Mouse (Mus musculus) limb, embryonic 15.5 days (tissue): ENCODE results near the gene Rubcnl. TPM values are rescaled to one million over a fixed set of nuclear protein-coding genes. Genes with fewer than 3 reads are reported as not detected.

Experiments
- ATAC-seq: fragments of 200-750 bp; cut with Nextera tagmentation; 2 replicates; pipeline ENCODE4 v1.8.0; 2017; ENCODE audit warnings: low read depth, moderate TSS enrichment; ENCODE audit not compliant: insufficient number of reproducible peaks, low FRiP score, low TSS enrichment
- H3K27ac ChIP-seq: fragments of 300-500 bp; sonication (generic); 2 replicates; pipeline ENCODE4 v1.5.1; 2015; ENCODE audit warnings: moderate library complexity, mild to moderate bottlenecking, inconsistent platforms
- H3K27me3 ChIP-seq: fragments of 300-500 bp; sonication (generic); 2 replicates; pipeline ENCODE4 v1.6.1; 2015; ENCODE audit warnings: inconsistent platforms
- H3K36me3 ChIP-seq: fragments of 300-500 bp; sonication (generic); 2 replicates; pipeline ENCODE4 v1.6.1; 2015; ENCODE audit warnings: inconsistent platforms
- H3K4me1 ChIP-seq: fragments of 300-500 bp; sonication (generic); 2 replicates; pipeline ENCODE4 v1.6.1; 2015; ENCODE audit warnings: inconsistent platforms
- H3K4me2 ChIP-seq: fragments of 300-500 bp; sonication (generic); 2 replicates; pipeline ENCODE4 v1.6.1; 2015; ENCODE audit warnings: mild to moderate bottlenecking, inconsistent platforms
- H3K4me3 ChIP-seq: fragments of 300-500 bp; sonication (generic); 2 replicates; pipeline ENCODE4 v1.5.1; 2015; ENCODE audit warnings: mild to moderate bottlenecking, inconsistent platforms
- H3K9ac ChIP-seq: fragments of 300-500 bp; sonication (generic); 2 replicates; pipeline ENCODE4 v1.6.1; 2015; ENCODE audit warnings: inconsistent platforms
- H3K9me3 ChIP-seq: fragments of 300-500 bp; sonication (generic); 2 replicates; pipeline ENCODE4 v1.6.1; 2016; ENCODE audit warnings: inconsistent platforms
- WGBS: fragments of 180-500 bp; shearing (Covaris S2); methylation state at CpG from one replicate; pipeline ENCODE4 v1.1.7; 2015; 5-methylcytosine and 5-hydroxymethylcytosine counted together
- polyA plus RNA-seq: library from polyadenylated mRNA; unstranded; fragments of >200 nt; fragmentation: Nextera tagmentation; extraction: Ambion mirVana; gene quantifications from 2 replicates; pipeline ENCODE4 v1.2.1, GENCODE M21; 2015

The Rubcnl gene
- polyA plus RNA-seq, 1 experiment from 2014 or later: 1.3 TPM

DNA sequence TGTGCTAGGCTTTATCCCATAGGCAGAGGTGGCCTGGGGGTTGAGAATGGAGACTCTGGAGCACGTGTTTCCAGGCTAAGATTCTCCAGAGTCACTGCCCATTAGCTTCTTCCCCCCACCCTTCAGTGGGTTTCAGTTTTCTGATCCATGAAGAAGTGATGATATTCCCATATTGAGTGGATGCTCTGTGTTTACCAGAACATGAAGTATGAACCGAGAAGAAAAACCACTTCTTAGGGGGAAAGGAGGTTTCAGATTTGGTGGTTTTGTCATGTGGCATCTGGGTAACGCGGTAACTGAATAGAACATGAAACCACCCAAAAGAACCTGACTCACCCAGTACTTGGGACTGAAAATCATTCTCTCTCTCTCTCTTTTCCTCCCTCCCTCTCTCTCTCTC, 3.0 kb downstream of the Rubcnl start:
- H3K4me1 ChIP-seq: peaks cover 5% of the 10 kb centered on the region; the same call in 1 of the 2 replicates
- WGBS: 71% methylated on average over 4 of the region's 4 CpGs
- H3K9ac ChIP-seq: no peak overlapping the region
- H3K9me3 ChIP-seq: no peaks in the 10 kb centered on the region
- H3K27me3 ChIP-seq: no peaks in the 10 kb centered on the region
- no peak overlapping the region for H3K4me3 ChIP-seq
- no peaks in the 10 kb centered on the region for H3K36me3 ChIP-seq
- no peak for ATAC-seq
- H3K4me2 ChIP-seq: no peak overlapping the region
- no peak overlapping the region for H3K27ac ChIP-seq

DNA sequence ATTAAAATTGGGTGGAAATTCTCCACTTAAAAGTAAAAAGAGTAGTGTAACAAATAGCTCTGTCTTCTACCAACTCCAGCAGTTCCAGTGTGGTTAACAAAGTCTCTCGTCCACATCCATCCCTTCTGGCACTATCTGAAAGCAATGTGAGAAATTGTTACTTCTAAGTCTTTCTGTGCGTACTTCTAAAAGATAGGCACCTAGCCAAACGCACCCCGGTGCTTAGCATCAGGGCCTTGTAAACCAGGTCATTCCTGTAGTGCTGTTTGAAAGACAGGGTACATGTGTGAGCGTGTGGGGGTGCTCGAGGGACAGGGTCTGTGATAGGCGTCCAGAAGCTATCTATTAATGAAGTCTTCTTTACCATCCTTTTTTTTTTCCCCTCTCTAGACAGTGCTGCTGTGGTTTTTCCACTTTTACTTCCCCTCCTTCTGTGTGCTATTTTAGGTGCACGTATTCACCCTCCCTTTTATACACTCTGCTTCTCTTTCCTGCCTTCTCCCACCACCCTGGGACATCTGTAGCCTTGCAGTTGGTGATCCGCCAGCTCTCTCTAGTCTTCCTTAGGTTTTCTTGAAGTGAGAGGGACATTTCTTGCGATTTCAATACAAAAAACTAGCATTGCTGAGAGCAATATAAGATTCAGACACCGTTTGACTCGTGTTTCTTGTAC, 4.9 kb downstream of the Rubcnl start:
- H3K4me2 ChIP-seq: no peak overlapping the region
- no peaks in the 10 kb centered on the region for H3K36me3 ChIP-seq
- no peaks in the 10 kb centered on the region for H3K9me3 ChIP-seq
- no peak overlapping the region for H3K27ac ChIP-seq
- peaks cover 5% of the 10 kb centered on the region; the same call in 1 of the 2 replicates for H3K4me1 ChIP-seq
- no peaks in the 10 kb centered on the region for H3K27me3 ChIP-seq
- WGBS: 66% methylated on average over 12 of the region's 12 CpGs
- no peak for ATAC-seq
- H3K4me3 ChIP-seq: no peak overlapping the region
- no peak overlapping the region for H3K9ac ChIP-seq

DNA sequence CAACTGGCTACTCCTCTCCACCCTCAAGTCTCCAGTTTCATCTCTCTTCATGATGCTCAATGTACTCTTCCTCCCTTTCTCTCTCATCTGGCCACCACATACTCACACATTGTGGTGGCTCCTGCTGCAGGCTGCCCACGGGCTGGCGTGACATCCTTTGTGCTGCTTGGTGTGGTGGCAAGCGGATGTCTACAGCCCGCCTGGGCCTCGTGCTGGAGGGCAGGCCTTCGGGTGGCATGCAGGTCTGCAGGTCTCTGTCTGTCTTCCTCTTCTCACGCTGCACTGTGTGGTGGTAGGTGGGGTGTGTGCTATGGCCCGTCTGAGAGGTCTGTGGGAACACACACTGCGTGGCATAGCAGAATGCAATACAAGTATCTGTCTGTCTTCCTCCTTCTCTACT, 6.7 kb downstream of the Rubcnl start:
- Histone ChIP-seq H3K9ac (no peak overlapping the region), H3K4me3 (no peak overlapping the region), H3K27ac (no peak overlapping the region), H3K9me3 (no peaks in the 10 kb centered on the region), H3K36me3 (no peaks in the 10 kb centered on the region), H3K27me3 (no peaks in the 10 kb centered on the region), H3K4me2 (no peak overlapping the region), H3K4me1 (no peaks in the 10 kb centered on the region)
- ATAC-seq: no peak
- WGBS: 86% methylated on average over 9 of the region's 9 CpGs

DNA sequence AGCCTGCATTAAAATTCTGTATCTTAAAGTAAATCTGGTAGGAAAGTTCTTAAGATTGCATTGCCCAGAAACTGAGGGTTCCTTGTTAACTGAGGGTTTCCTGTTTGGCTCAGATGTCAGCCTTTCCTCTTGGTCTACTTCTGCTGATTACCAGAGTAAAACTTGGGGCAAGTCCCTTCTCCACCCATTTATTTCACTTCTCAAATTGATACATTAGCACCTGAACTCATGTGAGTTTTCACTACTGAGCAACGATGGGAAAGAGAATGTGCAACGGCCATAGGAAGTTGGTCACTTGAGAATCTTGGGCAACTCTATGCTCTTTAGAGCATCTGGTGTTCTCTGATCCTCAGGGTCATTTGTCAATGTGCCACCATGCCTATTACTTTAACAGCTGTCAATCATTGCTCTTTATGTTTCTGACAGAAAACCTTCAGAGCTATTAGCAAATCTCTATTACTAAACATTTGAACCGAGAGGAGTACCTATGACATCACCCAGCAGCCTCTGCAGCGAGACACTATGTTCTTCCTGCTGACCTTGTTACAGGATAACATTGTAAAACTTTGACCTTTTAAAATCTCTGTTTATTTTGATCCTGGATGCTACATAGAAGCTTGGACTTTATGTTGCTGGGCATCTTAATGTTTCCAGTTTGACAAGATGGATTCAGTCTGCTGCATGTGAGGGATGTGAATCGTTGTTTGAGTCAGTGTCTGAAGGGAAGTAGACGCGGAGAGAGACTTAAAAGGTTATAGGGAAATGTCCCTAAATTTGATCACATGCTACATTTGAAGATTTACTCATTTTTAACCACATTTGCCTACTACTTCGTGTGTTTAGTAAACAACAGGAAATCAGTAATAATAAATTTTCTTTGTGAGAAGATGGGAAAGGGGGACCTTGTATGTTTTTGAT, 9.2 kb downstream of the Rubcnl start:
- H3K4me3 ChIP-seq: no peak overlapping the region
- H3K4me2 ChIP-seq: no peak overlapping the region
- WGBS: 78% methylated on average over 8 of the region's 8 CpGs
- H3K27ac ChIP-seq: no peak overlapping the region
- no peak overlapping the region for H3K9ac ChIP-seq
- H3K9me3 ChIP-seq: no peaks in the 10 kb centered on the region
- no peaks in the 10 kb centered on the region for H3K4me1 ChIP-seq
- no peak for ATAC-seq
- H3K36me3 ChIP-seq: no peaks in the 10 kb centered on the region
- no peaks in the 10 kb centered on the region for H3K27me3 ChIP-seq

DNA sequence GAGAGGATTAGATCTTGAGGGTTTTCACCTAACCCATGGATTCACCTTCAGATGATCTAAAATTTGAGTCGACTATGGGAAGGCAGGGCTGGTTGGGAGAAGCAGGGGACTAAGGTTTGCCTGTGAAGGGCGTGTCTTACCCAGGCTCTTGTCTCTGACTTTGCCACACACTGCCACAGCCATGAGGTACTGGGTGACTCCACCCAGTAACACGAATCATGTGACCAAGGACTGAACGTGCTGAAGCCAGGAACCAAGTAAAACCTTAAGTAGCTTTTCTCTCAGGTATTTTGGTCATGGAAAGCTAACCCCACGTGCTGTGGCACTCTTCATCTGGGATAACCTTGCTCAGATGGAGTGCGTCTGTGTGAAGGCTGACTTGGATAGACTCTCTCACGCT, 14.9 kb downstream of the Rubcnl start:
- no peak overlapping the region for H3K4me2 ChIP-seq
- no peaks in the 10 kb centered on the region for H3K4me1 ChIP-seq
- H3K27me3 ChIP-seq: no peaks in the 10 kb centered on the region
- H3K27ac ChIP-seq: no peak overlapping the region
- H3K4me3 ChIP-seq: no peak overlapping the region
- H3K36me3 ChIP-seq: no peaks in the 10 kb centered on the region
- no peak for ATAC-seq
- no peak overlapping the region for H3K9ac ChIP-seq
- 69% methylated on average over 7 of the region's 7 CpGs for WGBS
- H3K9me3 ChIP-seq: no peaks in the 10 kb centered on the region

DNA sequence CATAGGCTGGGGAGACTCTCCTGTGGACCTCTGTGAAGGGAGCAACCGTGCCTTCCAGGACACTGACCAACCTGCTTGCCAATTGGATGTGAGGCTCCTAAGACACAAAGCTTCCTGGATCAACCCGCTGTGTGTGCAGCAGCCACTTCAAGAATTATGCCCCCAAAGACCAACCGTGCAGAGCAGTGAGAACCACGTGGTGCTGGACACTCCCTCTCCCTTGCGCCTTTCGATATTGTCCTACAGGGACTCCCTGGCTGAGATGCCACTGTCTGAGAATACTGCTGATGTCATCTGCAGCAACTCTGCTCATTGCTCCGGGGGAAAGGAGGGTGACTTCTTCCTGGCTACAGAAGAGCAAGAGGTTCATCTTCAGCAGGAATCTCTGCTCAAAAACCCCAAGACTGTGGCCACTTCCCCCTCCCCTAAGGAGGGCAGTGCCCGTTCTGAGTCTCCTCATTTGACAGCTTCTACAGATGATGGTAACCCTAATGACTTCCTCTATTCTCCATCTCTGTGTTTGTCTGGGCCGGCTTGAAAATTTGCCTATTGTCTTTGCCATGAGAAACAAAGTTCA, 16.3 kb downstream of the Rubcnl start:
- Histone ChIP-seq H3K9me3 (no peaks in the 10 kb centered on the region), H3K4me2 (no peak overlapping the region), H3K4me3 (no peak overlapping the region), H3K36me3 (no peaks in the 10 kb centered on the region), H3K27me3 (no peaks in the 10 kb centered on the region), H3K9ac (no peak overlapping the region), H3K4me1 (no peaks in the 10 kb centered on the region), H3K27ac (no peak overlapping the region)
- WGBS: 80% methylated on average over 9 of the region's 9 CpGs
- no peak for ATAC-seq

DNA sequence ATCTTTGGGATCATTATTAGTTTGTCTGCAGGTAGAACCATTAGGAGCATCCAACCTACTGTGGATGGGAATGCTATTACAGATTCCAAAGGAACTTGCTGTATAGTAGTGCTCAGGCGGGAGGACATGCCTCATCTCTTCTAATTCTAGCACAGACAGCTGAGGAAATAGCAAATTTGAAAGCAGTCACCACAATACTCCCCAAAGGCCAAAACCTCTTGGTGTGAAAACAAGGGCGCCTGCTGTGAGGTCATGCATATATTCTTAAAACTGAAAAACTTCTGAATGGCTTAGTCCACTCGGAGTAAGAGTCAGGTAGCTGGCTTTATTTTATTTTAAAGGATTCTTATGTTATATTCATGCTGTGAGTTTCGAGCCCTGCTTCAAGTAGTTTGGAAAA, 16.9 kb downstream of the Rubcnl start:
- no peak overlapping the region for H3K9ac ChIP-seq
- H3K4me3 ChIP-seq: no peak overlapping the region
- no peaks in the 10 kb centered on the region for H3K9me3 ChIP-seq
- no peak overlapping the region for H3K4me2 ChIP-seq
- H3K4me1 ChIP-seq: no peaks in the 10 kb centered on the region
- no peaks in the 10 kb centered on the region for H3K27me3 ChIP-seq
- no peaks in the 10 kb centered on the region for H3K36me3 ChIP-seq
- ATAC-seq: no peak
- 74% methylated on average over 4 of the region's 4 CpGs for WGBS
- H3K27ac ChIP-seq: no peak overlapping the region

DNA sequence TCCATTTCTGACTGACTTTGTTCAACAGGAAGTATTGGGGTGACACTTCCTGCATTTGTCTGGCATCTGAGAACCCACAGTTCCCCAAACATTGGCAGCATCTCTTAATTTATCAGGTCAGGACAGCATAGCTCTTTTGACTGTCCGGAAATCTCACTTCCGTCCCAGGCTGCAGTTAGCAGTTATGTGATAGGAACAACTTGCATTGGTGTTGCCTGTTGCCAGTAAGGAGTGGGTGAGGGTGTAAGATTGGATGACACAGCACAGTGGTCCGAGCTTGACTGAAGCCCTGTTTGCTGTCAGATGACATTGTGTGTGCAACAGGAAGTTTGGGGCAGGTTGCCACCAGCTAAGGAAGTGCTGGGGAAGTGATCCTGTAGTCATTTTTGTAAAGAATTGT, 18.4 kb downstream of the Rubcnl start:
- H3K4me3 ChIP-seq: no peak overlapping the region
- H3K4me2 ChIP-seq: no peak overlapping the region
- H3K27ac ChIP-seq: no peak overlapping the region
- 82% methylated on average over 3 of the region's 3 CpGs for WGBS
- no peaks in the 10 kb centered on the region for H3K9me3 ChIP-seq
- H3K4me1 ChIP-seq: no peaks in the 10 kb centered on the region
- H3K9ac ChIP-seq: no peak overlapping the region
- H3K36me3 ChIP-seq: no peaks in the 10 kb centered on the region
- H3K27me3 ChIP-seq: no peaks in the 10 kb centered on the region
- no peak for ATAC-seq

DNA sequence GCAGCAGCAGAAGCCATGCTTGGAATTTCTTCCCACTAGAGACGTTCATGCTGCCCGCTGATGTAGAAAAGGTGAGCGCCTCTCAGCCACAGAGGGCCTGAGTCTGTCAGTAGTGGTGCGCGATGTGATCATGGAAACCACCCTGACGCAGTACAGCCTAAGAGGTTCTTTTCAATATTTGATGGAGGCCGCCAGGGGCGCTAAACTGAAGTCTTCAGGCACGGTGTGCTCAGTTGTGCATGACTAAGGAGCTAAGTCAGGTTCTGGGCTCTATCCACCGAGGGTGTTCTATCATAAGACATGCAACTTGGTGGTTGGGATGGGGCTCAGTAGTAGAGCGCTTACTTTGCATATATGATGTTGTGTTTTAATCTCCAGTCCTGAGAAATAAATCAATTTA, 19.6 kb downstream of the Rubcnl start:
- Histone ChIP-seq H3K9ac (no peak overlapping the region), H3K4me3 (no peak overlapping the region), H3K27me3 (no peaks in the 10 kb centered on the region), H3K4me1 (no peaks in the 10 kb centered on the region), H3K4me2 (no peak overlapping the region), H3K9me3 (no peaks in the 10 kb centered on the region), H3K36me3 (no peaks in the 10 kb centered on the region), H3K27ac (no peak overlapping the region)
- WGBS: 64% methylated on average over 11 of the region's 11 CpGs
- no peak for ATAC-seq

DNA sequence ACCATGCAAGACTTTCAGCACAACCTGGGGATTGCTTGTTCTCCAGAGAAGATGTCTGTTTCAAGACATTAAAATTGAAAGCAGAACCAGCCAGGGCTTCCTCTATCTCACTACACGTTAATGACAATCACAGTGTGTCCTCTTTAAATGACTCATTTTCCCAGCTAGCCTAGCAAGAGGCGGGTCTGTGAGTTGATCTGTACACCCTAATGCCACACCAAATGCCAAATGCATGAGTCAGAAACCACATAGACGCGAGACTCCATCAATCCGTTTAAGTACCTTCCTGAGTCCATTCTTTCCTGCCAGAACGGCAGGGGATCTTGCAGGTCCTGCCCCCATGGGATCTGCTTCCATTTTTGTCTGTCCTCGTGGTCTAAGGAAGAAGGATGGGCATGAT, 29.4 kb downstream of the Rubcnl start:
- Histone ChIP-seq H3K4me1 (no peaks in the 10 kb centered on the region), H3K27me3 (no peaks in the 10 kb centered on the region), H3K4me2 (no peak overlapping the region), H3K9me3 (no peaks in the 10 kb centered on the region), H3K9ac (no peak overlapping the region), H3K36me3 (no peaks in the 10 kb centered on the region; the same call in 1 of the 2 replicates), H3K4me3 (no peak overlapping the region), H3K27ac (no peak overlapping the region)
- ATAC-seq: no peak
- WGBS: 63% methylated on average over 7 of the region's 7 CpGs

DNA sequence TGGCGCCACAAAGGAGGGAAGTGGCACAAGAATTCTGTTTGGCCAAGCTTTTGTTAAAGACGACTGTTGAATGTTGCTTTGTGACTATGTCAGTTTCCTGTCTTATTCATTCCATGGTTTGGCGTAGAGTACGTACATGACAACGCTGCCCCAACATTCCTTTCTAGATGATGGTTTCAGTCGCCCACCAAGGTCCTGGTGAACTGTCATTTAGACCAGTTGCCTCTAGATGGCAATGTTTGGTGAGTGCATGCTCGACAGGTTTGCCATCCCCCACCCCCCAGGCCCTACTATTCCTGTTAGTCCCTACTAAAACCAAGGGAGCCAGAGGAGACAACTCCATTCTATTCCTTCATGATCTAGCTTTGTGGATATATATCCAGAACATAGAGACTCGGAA, 36.6 kb downstream of the Rubcnl start:
- H3K4me2 ChIP-seq: no peak overlapping the region
- H3K27me3 ChIP-seq: no peaks in the 10 kb centered on the region
- no peaks in the 10 kb centered on the region for H3K9me3 ChIP-seq
- H3K9ac ChIP-seq: no peak overlapping the region
- 65% methylated on average over 8 of the region's 8 CpGs for WGBS
- H3K27ac ChIP-seq: no peak overlapping the region
- no peak for ATAC-seq
- no peaks in the 10 kb centered on the region; the same call in 1 of the 2 replicates for H3K36me3 ChIP-seq
- no peaks in the 10 kb centered on the region for H3K4me1 ChIP-seq
- no peak overlapping the region for H3K4me3 ChIP-seq
